Mouse (Mus musculus): Measurements from ENCODE around the gene Fkbp4.

GRCm38 (mm10) chr6:128383752-128384151 is 54.7 kb downstream of the Fkbp4 start:
- TF ChIP-seq CTCF (IDR thresholded peaks at IDR 0.05; ENCODE audit: low read depth) (no peak), EP300 (optimal IDR thresholded peaks at IDR 0.05) (no peak)
